Mouse (Mus musculus) gastrocnemius, adult 8-10 months (tissue): ENCODE results near the gene Zfp808. TPM values are rescaled to one million over a fixed set of nuclear protein-coding genes. Genes with fewer than 3 reads are reported as not detected.
"Not testable (repeated sequence)": the region's sequence is repeated elsewhere in the genome, so short reads cannot be mapped to it uniquely, and the experiment has no call there.

ENCODE experiments used
- DNase-seq, 2 experiments: peaks; one replicate each; pipeline ENCODE4 v3.0.0; 2022; ENCODE audit warnings: low spot score in 2 of 2
- total RNA-seq, 4 experiments: library from RNA; stranded (reverse); gene quantifications; 2 replicates each; pipeline ENCODE4 v1.2.4; 2022

Gene Zfp808
- total RNA-seq: 1 to 10 TPM; 1.0 to 1.6 (median 1.4) TPM

- peak in 1 of 2 experiments; percentile 17 for DNase-seq
Observed at GRCm38 (mm10) chr13:62129432-62130171, at the start of gene Zfp808. Zfp808 (plus strand) TSS chr13:62129886.

- not testable (repeated sequence) for DNase-seq
Observed at GRCm38 (mm10) chr13:62098786-62099185, 30.9 kb upstream of the Zfp808 start.

GRCm38 (mm10) chr13:62099454-62099853 is 30.2 kb upstream of the Zfp808 start:
- not testable (repeated sequence) for DNase-seq

- DNase-seq: not testable (repeated sequence)
Observed at GRCm38 (mm10) chr13:62102368-62102767, 27.3 kb upstream of the Zfp808 start.

GRCm38 (mm10) chr13:62115861-62116260 is 13.8 kb upstream of the Zfp808 start:
- not testable (repeated sequence) for DNase-seq

GRCm38 (mm10) chr13:62121578-62121977 is 8.1 kb upstream of the Zfp808 start:
- DNase-seq: not testable (repeated sequence)

- DNase-seq: not testable (repeated sequence)
Observed at GRCm38 (mm10) chr13:62181835-62182755, 52.4 kb downstream of the Zfp808 start.

- DNase-seq: no peak
Observed at GRCm38 (mm10) chr13:62245264-62245663, 115.6 kb downstream of the Zfp808 start.

GRCm38 (mm10) chr13:62255226-62255625 is 125.5 kb downstream of the Zfp808 start:
- DNase-seq: not testable (repeated sequence)

GRCm38 (mm10) chr13:62263392-62263791 is 133.7 kb downstream of the Zfp808 start:
- DNase-seq: no peak
